Mouse (Mus musculus) cerebellum, adult (tissue): ENCODE results near the gene Tmem17.

Experiments
- ATAC-seq: cut with Nextera tagmentation; 2 replicates; pipeline ENCODE4 v1.9.2; 2017; ENCODE audit warnings: mild to moderate bottlenecking, moderate library complexity, mixed read lengths; ENCODE audit not compliant: insufficient number of reproducible peaks, low FRiP score, low TSS enrichment

The Tmem17 gene

DNA sequence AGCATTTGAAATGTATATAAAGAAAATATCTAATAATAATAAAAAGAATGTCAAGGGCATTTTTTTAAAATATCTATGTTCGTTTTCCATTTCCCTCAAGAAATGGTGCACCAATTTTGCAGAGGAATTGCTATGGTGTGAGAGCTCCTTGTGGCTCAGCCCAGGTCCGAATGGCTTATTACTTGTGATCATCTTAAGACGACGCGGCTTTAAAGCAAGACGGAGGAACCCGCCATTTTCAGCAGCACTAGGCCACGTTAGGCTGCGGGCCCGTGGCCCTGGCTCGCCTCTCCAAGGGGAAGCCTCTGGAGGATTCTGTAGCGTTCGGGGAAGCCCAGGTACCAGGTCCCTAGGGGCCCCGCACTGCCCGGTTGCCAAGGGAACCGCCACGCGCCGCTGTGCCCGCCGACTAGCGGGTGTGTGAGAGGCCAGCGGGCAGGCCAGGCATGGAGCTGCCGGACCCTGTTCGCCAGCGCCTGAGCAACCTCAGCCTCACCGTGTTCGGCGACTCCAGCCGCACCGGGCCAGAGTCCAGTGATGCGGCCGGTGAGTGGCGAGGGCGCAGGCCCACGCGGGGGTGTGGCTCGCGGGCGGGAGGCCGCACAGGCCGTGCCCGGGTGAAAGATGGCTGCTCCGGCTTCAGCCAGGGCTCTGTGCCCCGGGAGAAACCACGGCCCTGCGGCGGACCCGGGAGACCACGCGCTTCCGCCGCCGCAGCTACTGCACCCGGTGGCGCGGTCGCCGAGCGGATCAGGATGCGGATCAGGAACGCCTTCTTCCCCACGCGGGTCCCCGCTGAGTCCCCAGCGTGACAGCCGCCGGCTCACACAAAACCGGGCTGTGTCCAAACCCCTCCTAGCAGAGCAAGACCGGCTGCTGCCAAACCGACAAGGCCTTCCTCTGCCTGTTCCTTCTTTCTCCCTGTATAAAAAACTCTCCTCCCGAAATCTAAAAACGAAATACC is at the start of gene Tmem17:
Gene Tmem17 (plus strand): TSS at position 51 of the 964 bp plus-strand sequence.
- peak; percentile 97 for ATAC-seq

DNA sequence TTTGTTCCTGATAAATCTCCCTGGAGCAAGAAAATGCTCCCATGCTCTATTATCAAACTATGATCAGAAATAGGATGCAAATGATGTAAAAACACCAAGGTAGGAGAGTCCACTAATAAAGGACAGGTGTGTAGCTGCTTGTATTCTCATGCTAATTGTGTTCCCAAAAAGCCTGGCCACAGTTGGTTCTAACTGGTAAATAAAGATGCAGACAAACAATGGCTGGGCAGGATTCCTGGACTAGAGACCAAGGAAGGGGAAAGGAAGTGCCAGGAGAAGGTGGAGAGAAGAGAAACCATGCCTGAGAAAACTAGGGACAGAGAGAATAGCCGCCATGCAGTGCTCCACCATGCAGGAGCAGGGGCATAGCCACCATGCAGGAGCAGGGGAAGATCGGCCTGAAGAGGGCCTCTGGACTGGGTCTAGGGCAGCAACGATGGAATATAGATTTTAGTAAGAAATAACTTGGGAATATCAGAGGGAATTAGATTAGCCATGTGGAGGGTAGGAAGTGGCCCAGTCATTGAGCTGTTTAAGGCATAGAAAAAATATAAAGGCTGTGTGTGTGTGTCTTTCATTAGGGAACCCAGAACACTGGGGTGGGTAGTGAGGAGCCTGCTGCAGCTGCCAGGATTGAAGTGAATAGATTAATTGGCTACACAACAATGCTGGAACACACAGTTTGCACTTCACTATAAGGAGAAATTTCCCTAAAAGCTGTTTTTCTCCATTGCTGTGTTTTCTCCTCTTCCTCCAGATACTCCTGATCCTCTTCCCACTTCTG is 31.9 kb upstream of the Tmem17 start:
- ATAC-seq = no peak

DNA sequence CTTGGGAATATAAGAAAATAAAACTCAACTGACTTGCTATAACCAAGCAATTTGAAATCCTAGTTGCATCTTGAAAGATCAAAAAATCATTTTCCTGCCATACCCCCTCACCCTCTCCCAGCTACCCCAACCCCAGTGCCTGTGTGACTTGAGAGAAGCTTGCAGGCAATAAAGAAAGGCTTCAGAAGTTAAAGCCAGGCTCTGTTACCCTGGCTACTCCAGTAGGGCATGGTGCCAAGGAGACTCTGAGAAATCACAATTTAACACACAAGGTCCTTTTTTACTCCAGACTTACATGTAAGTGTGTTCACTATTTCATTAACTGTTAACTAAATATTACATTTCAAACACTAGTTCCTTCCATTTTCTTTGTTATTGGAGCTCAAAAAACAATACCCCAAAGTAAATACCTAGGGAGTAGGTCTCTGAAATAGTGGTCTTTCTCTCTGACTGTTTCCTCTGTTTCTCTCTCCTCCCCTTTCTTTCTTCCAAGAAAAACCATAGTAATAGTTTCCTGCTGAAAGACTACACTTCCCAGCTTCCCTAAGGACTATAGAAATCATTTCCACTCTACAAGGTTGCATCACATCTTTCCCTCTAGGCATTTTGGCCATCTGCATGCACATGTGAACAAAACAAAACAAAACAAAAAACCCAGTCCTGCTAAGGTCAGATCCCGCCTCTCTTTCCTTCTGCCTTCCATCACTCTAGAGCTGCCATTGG is 30.1 kb upstream of the Tmem17 start:
- ATAC-seq = no peak

DNA sequence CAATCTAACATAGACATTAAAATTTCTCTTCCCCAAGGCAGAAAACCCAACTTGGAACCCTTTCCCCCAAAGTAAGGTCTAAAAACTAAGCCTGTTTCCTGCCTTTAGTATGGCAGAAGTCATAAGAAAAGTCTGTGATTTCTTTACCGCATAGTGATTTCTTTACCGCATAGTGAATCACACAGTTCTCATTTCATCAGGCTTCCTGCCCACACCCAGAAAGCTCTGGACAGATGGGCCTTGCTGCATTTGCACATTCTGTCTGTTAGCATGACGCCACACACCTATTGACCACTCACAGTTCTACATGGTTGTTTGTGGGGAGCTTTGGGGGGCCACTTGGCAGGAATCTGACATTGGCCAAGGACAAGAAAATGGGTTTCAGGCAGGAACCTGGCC is 29.5 kb upstream of the Tmem17 start:
- ATAC-seq = no peak

DNA sequence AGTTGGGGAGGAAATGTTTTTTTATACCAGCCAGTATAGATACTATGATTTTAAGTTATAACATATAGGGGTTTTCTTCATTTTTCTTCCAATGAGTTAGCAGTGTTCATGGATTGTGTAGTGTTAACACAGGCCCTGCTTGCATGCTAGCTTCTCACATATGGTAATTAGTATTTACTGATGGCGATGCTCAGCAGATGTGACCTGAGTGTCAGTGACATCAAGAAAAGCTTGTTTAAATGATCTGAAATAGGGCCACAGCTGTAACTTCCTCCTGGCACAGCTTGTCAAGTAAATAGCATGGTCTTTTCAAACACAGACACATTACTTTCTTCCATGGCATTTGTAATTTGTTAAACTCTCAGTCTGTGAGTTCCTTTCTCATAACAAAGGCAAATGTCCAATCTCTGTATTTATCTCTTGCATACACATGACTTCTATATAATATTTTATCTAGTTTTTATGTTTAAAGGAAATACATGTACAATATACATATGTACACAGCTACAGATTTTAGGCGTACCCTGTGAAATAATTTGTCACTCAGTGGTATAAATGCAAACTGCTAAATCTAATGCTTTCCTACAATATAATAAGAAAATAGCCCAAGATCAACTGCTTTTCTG is 18.1 kb upstream of the Tmem17 start:
- ATAC-seq = no peak

DNA sequence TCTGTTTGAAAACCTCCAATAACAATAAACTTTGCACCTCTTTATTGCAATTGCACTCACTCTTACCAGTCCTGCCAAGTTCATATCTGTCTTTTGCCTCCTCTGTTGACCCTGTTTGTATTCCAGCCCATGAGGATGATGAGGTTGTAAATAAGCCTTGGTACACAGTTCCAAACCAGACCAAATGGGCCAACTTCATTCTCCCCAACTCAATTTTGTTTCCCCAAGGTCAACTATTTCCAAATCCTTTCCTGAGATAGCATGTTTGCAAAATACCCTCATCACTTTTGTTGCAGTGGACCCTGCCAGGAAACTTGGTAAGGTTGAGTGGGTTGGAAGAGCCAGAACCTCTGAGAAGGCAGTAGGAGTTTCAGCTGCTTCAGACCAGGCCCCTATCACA is 16.9 kb upstream of the Tmem17 start:
- no peak for ATAC-seq

DNA sequence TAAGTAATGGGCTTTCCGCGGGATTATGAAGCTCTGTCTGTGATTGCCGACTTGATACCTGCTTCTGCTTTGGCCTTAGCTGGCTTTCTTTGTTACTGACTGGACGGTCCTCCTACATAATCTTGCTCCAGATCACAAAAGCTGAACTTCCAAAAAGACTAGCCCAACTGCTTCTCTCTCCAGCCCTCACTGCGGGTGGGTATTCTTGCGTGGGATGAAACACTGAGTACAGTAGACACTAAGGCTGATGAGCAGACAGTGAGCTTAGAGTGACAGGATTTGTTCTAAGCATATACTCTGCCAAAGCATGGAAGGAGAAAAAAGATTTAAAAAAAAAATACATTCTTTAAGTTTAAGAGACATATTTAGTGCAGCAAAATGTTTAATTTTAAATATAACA is 12.5 kb upstream of the Tmem17 start:
- ATAC-seq = no peak

DNA sequence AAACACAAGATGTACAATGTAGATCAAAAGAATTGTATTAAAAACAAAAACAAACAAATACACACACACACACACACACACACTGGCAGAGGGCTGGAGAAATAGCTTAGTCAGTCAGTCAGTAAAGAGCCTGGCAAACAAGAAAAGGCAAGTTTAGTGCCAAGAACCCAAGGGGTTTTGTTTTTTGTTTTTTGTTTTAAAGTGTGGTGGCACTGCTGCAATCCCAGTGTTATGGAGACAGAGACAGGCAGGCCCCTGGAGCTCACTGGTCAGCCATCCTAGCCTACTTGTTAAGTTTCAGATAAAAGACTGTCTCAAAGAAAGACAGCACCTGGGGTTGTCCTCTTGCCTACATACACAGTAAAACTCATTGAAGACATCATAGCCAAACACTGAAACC is 12.0 kb upstream of the Tmem17 start:
- ATAC-seq = no peak

DNA sequence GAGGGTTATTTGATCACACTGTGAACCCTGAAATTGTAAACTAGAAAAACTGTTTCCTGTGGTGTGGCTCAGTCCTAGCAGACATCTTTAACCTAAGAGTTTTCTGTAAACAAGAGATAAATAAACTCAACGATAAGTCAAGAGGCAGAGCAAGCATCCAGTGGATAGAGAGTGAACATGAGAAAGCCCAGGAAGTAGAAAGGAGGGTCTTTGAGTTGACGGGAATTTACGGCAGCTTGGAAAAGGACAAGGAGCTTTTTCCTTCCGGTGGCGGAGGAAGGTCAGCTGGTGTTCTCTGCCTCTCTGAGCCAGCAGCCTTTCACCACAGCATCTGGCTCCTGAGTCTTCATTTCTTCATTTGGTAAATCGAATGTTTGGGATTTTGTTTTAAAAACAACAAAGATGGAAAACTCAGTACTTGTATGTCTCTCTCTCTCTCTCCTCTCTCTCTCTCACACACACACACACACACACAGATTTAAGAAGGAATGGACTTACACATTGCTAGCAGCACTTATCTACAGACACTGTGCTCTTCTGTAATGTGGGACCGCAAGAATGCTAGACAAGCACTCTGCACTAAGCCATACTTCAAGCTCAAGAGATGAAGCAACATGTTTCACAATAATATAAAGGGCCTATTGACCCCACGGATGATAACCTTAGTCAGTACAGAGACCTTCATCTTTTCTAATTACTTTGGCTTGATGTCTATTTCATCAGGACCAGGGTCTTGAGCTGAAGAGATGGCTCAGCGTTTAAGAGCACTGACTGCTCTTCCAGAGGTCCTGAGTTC is 10.9 kb upstream of the Tmem17 start:
- no peak for ATAC-seq

DNA sequence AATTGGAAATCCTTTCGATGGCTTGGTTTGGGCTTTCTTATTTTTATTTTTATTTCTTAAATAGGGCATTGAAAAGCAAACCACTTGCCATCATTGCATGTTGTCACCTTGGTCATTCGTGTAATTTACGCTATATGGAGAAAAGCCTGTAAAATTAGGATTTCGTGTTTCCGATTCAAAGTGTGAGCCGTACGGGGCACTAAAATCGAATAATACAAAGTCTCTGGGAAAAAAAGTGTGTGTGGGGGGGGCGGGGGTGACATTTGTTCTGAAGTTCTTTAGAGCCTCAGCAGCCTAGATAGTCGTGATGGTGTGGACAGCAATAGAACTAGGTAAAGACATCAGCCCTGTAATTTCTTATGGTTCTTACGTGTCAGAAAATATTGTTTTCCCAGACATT is 1.2 kb downstream of the Tmem17 start:
- ATAC-seq = no peak

DNA sequence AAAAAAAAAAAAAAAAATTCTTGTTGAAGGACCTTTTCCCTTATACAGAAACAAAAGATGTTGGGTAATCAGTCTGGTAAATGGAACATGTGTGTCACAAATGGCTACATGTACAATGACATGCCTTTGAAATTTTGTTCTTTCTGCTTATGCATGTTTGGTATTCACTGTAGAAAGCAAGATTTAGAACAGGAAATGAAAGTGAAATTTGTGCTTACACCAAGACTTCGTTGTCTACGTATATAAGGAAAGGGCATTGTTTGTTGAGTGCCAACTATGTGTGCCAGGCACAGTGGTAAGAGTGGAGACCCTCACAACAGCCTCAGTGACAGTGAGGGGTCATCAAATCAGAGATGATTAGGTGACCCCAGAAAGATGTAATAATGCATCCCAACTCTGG is 3.2 kb downstream of the Tmem17 start:
- ATAC-seq = no peak

DNA sequence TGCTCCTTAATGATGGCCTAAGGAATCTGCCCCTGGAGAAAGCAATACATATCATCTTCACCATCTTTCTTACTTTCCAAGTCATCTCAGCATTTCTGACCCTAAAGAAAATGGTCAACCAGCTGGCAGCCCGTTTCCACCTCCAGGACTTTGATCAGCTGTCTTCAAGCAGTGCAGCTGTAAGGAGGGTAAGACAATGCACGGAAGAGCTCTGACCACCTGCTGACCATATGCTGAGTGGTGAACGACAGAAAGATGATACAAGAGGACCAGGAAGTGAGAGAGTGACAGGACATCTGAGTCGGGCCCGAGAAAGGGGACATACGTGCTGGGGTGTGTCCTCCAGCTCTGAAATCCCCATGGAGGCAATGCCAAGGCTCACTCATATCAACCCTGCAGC is 6.6 kb downstream of the Tmem17 start:
- no peak for ATAC-seq

DNA sequence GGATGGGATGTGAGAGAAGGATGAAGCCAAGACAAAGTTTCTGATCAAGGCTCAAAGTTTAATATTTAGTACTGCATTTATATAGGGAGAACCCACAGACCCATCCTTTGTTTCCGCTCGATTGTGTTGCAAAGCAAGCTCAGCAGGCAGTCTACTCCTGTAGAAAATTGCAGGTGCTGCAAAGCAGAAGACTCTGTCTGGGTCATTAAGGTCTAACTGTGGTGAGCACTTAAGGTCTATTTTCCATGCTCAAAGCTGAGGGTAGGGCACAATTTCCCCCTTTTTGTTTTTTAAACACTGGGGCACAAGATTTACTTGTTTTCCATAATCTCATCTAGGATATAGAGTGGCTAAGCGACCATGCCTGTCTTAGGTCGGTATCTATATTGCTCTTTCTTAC is 8.4 kb downstream of the Tmem17 start:
- ATAC-seq = no peak

DNA sequence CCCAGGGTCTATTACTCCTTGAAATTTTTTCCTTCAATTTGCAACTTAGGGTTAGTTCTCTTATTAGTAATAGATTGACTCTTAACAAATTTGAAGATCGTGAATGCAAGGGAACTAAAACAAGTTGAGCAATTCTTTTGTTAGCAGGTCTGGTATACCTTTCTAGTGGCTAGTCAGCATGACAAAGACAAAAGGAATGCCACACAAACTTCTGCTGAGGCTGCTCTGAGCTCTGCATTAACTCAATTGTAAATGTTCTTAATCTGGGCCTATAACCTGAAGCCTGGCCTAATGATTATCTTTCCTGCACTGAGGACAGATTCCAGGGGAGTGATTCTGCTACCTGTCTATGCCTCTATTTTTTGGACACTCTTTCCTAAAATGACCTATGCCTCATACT is 12.7 kb downstream of the Tmem17 start:
- no peak for ATAC-seq

DNA sequence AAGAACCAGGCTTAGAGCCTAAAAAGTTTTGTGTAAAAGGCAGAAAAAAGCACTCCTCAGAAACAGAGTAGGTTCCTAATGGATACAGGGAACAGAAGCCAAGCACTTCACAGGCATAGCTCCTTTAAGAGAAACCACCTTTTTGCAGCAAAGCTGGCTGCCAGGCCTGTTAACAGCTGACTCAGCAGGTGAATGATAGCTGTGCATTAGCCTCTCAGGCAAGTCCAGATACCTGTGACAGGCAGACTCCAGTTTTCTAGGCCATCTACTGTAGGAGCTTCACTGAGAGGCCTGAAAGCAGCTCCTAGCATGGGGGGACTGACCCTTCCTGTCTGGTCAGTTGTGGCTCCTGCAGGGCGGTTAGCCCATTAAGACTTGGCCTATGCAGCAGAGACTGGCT is 28.7 kb downstream of the Tmem17 start:
- no peak for ATAC-seq

DNA sequence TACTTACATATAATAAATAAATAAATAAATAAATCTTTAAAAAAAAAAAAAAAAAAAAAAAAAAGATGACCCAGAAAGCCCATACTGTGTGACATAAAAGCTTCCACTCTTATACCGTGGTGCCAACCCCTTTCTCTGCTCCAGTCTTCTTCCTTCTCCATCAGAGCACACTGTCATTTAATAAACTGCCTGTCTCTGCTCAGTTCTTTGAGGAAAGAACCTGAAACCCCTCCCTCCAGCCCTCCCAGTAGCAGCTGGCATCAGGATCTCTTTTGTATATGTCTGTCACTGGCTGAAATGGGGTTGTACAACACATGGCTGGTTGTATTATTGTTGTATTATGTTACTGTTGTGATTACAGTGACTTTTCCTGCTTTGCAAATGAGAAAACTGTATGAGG is 48.2 kb downstream of the Tmem17 start:
- ATAC-seq = no peak

DNA sequence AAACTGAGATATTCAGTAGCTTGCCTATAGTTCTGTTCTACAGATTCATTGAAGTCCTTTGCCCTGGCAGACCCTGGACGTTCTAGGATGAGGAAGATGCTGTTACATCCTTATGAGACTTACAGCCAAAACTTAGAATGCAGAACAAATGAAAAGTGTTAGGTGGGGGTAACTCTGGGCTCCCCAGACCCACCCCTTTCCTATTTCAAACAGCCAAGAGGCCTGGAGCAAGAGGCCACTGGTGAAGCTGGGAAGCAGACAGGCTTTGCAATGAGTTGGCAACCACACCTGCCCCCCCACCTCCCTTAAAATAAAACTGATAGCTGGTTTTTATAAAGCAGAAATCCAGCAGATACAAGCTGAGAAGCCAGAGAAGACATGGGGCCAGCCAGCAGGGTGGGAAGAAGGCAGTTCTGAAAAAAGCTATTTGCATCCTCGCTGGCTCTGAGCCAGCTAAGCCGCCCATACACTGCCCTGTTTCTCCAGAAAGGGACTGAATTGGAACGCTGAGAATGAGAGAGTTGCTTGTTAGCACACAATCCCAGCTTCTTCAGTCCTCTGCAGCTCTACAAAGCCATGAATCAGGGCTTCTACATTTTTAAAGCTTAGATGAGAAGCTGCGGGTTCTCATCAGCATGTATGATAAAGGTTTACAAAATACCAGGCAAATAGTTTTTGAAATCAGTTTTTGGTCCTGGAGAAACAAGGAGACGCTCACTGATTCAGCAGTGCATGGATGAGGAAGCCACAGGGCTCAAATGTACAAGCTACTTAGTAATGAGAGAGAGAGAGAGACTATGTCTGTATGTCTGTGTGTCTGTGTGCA is 48.8 kb downstream of the Tmem17 start:
- no peak for ATAC-seq

DNA sequence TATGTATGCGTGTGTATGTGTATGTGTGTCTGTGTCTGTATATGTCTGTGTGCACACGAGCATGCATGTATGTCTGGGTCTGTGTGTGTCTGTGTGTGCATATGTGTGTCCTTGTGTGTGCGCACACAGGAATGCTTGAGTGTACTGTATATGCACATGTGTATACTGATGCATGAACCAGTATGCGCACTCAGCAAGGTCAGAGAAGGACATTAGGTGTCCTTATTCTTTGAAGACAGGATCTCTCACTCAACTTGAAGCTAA is 49.4 kb downstream of the Tmem17 start:
- no peak for ATAC-seq

DNA sequence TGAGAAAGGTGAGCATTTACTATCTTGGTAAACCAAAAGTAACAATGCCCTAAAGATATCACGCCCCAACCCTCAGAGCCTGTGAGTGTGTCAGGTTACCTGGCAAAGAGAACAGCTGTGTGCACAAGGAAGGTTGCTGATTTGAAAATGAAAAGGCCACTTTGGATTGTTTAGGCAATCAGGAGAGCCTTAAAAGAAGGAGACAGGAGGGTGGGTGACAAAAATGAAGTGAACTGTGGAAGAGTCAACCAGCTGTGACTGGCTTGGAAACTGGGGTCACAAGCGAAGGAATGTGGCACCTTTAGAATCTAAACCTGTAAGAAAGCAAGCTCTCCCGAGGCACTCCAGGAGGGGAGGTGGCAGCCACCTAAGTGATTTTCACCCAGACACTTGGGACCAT is 51.8 kb downstream of the Tmem17 start:
- no peak for ATAC-seq
